Mouse (Mus musculus): ENCODE data around the gene Zfp113.
"Not testable (repeated sequence)": the region's sequence is repeated elsewhere in the genome, so short reads cannot be mapped to it uniquely, and the experiment has no call there.

The Zfp113 gene

DNA sequence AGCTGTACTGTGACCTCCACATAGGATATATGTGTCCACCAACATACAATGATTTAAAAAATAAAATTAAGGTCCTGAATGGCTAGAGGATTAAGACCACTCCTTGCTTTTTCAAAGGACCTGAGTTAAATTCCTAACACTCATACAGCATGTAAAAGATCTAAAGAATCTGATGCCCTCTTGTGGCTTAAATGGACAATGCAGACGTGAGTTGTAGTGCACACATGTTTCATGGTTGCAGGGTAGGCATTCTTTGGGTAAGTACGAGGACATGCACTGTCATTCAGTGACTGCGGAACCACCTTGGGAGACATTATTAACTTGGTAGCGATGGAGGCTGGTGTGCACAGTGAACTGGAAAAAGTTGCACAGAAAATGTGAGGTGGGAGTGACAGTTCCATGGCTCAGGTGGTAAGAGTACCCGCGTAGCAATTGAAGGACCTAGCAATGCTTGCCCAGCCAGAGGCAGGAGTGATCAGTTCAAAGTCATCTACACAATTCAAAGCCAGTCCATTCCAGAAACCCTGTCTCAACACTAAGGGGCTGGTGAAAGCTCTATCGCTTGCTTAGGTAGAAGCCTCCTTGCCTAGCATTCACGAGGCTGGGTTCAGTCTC lies 17.5 kb downstream of the Zfp113 start:
- DNase-seq (ENCODE audit: extremely low read depth, low read depth, low spot score) = no peak

- no peak for DNase-seq (ENCODE audit: extremely low read depth, low read depth, low spot score)
Measured at GRCm38 (mm10) chr5:138137257-138137656, 18.3 kb downstream of the Zfp113 start.

DNA sequence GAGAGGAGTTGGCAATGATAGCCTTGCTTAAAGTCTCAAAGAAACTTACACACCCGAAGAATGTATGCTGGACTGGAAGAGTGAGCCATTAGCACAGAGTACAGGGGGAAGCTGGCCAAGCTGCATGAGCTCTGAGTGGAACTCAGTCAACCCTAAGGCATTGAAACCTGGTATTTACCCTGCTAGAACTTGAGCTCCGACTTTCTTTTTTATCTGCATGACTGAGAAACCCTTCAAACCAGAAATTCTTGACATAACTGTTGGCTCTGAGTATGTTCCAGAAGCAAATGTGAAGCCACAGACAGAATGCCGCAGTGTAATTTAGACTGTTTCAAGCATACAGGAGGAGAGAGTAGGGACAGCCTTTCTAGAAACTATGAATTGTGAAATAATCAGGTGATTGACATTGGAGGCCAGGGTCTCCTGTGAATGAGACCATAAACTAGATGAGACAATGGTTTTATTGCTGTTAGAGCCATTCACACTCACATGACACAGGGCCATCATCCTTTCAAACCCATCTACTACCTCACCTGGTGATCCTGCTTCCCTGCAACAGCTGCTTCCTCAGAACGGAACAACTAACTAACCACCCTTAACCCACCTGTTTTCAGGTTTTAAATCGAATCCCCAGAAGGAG lies 23.0 kb downstream of the Zfp113 start:
- peak; percentile 26 for DNase-seq (ENCODE audit: extremely low read depth, low read depth, low spot score)

GRCm38 (mm10) chr5:138118041-138118440 lies 37.5 kb downstream of the Zfp113 start:
- no peak for DNase-seq (ENCODE audit: extremely low read depth, low read depth, low spot score)

DNA sequence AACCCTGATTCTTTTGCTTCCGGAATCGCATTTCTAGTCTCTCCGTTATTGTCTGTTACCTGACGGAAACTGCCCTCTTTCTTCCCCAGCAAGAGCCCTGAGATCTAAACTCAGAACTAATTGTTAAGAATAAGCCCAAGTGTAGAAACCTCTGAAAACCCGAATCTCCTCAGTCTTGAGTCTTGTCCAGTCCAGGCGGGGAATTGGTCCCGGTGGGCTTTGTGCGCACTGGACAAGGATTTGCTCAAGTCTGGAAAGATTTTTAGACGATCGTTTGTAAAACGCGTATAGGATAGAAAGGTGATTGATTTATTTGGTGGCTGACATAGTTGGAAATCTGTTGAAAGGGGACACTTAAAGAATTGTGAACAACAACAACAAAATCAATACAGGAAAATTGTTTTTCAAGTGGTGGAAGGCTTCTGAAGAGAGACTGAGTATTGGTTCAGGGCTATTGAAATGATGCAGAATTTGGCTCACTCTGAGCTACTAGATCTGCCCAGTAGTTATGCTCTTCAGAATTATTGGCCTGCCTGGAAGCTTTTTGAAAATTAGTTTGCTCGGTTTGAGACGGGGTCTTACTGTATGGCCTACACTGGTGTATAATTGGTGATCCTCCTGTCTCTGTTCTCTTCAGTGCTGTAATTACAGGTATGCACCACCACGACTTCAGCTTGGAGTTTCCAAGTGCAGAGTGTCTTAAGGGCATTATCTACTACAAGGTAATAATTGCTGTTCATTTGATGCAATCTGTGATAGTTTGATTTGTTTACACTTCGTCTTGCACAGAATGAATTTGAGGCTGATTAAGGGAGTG lies 38.1 kb downstream of the Zfp113 start:
- DNase-seq (ENCODE audit: extremely low read depth, low read depth, low spot score) = no peak

- DNase-seq (ENCODE audit: extremely low read depth, low read depth, low spot score) = peak; percentile 21
Measured at GRCm38 (mm10) chr5:138116255-138117198, 39.0 kb downstream of the Zfp113 start, which contains the start of gene Zscan21. Gene Zscan21, plus strand, starts transcription at chr5:138116903.

GRCm38 (mm10) chr5:138109847-138110396 lies 45.6 kb downstream of the Zfp113 start:
- DNase-seq (ENCODE audit: extremely low read depth, low read depth, low spot score) = not testable (repeated sequence)

GRCm38 (mm10) chr5:138107130-138107529 lies 48.4 kb downstream of the Zfp113 start:
- DNase-seq (ENCODE audit: extremely low read depth, low read depth, low spot score) = no peak

DNA sequence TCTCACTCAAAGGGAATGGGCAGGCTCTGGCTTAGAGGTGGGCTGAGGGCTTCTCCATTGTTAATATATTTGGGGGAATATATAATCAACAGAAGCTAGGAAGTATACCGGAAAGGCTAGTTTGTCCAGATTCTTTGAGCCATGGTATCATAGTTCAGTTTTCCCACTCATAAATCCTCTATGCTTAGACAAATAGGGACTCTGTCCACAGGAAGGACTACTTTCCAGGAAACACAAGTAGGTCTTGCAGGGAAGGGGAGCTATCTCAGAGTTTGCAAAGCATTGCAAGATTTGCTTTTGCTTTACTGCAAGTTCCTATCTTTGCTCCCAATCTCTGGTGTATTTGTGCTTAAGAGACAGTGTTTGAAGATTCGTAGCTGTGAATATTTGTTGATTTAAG lies 50.6 kb downstream of the Zfp113 start:
- DNase-seq (ENCODE audit: extremely low read depth, low read depth, low spot score) = no peak

GRCm38 (mm10) chr5:138094474-138094873 lies 61.1 kb downstream of the Zfp113 start:
- no peak for DNase-seq (ENCODE audit: extremely low read depth, low read depth, low spot score)

- DNase-seq (ENCODE audit: extremely low read depth, low read depth, low spot score) = no peak
Measured at GRCm38 (mm10) chr5:138092771-138093170, 62.8 kb downstream of the Zfp113 start.

- no peak for DNase-seq (ENCODE audit: extremely low read depth, low read depth, low spot score)
Measured at GRCm38 (mm10) chr5:138090737-138091136, 64.8 kb downstream of the Zfp113 start.

DNA sequence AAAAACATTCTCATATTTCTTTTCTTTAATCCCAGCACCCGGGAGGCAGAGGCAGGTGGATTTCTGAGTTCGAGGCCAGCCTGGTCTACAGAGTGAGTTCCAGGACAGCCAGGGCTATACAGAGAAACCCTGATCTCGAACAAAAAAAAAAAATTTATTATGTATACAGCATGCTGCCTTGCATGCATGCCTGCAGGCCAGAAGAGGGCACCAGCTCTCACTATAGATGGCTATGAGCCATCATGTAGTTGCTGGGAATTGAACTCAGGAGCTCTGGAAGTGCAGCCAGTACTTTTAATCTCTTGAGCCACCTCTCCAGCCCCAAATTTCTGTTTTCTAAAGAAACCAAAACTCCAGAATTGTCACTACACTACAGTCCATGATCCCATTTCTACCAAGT lies 65.3 kb downstream of the Zfp113 start:
- DNase-seq (ENCODE audit: extremely low read depth, low read depth, low spot score) = no peak

All from fat pad, adult 2 months (tissue).